Mouse (Mus musculus) adrenal gland, adult 2 months (tissue): ENCODE data around the gene Sertad1. TPM values are rescaled to one million over a fixed set of nuclear protein-coding genes. Genes with fewer than 3 reads are reported as not detected.

Experiments used
- DNase-seq: peaks from one replicate; pipeline ENCODE4 v3.0.0; 2021
- long read RNA-seq: library from polyadenylated mRNA; stranded (forward); transcript quantifications from one replicate; pipeline ENCODE4 v2.0.0, GENCODE M21; 2021
- polyA plus RNA-seq: library from polyadenylated mRNA; depleted of rRNA; stranded (reverse); fragments of >200 nt; gene quantifications from 2 replicates; pipeline ENCODE4 v1.2.3, GENCODE M21; 2012; rRNA removed
- total RNA-seq, 2 experiments: library from RNA; stranded (reverse); gene quantifications; 2 replicates each; pipeline ENCODE4 v1.2.3; 2021

Sertad1 gene
- total RNA-seq, result 10 to 100 TPM; 17.9 to 25.6 TPM
- polyA plus RNA-seq, result 57.7 and 60.5 TPM in 2 replicates
- long read RNA-seq, transcript Sertad1-201 (2 exons, 1,233 nt), result major isoform, 13 of 16 reads
- long read RNA-seq, partial matches to known transcripts, result 0 of 16 reads
- long read RNA-seq, other reads (novel, unspliced or antisense), result 2 of 16 reads

DNA sequence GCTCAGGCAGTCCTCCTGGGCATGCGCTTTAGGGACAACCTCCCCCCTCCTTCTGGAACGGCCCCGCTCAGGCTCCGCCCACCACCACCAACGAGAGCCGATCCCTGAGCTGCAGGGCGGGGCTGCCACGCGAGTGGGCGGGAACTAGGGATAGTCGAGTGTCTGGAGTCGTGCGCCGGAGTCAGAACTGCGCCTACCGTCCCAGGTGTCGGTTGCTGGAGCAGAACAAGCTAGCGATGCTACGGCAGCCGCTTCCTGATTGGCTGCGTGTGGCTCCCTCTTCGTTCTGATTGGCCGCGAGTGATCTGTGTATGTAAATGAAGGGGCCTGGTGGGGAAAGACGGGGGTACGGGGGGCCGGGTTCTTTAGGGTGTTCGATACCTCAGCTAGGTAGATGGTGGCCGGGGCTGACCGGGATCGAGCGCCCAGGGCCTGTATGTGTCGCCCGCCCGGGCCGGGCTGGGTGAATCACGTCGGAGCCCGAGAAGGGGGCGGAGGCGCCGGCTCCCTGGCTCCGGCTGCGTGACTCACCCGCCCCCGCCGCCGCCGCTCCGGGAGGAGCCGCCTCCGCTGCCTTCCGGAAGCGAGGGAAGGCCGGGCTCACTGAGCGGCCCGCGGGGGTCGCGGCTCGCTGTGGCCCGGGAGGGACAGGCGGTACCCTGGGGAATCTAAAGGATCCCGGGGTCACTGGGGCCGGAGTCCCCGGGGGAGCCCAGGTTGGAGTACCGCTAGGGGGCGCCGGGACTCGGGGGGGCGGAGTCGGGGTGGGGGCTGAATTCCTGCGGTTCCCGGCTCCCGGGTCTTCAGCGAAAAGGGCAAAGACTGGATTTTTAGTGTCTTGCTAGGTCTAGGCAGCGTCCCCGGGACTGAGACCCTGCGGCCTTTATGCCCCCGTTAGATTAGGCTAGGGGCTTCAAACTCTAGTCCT, at the start of gene Sertad1:
Sertad1 (plus strand) TSS at position 141 of the 928 bp plus-strand sequence.
- peak; percentile 100 for DNase-seq

GRCm38 (mm10) chr7:27437544-27437943, 49.2 kb upstream of the Sertad1 start:
- peak; percentile 21 for DNase-seq

GRCm38 (mm10) chr7:27440014-27440413, 46.7 kb upstream of the Sertad1 start:
- DNase-seq, result no peak

- peak; percentile 17 for DNase-seq
Measured at GRCm38 (mm10) chr7:27446051-27446450, 40.7 kb upstream of the Sertad1 start.

GRCm38 (mm10) chr7:27446521-27447418, 39.9 kb upstream of the Sertad1 start:
- peak; percentile 43 for DNase-seq

DNA sequence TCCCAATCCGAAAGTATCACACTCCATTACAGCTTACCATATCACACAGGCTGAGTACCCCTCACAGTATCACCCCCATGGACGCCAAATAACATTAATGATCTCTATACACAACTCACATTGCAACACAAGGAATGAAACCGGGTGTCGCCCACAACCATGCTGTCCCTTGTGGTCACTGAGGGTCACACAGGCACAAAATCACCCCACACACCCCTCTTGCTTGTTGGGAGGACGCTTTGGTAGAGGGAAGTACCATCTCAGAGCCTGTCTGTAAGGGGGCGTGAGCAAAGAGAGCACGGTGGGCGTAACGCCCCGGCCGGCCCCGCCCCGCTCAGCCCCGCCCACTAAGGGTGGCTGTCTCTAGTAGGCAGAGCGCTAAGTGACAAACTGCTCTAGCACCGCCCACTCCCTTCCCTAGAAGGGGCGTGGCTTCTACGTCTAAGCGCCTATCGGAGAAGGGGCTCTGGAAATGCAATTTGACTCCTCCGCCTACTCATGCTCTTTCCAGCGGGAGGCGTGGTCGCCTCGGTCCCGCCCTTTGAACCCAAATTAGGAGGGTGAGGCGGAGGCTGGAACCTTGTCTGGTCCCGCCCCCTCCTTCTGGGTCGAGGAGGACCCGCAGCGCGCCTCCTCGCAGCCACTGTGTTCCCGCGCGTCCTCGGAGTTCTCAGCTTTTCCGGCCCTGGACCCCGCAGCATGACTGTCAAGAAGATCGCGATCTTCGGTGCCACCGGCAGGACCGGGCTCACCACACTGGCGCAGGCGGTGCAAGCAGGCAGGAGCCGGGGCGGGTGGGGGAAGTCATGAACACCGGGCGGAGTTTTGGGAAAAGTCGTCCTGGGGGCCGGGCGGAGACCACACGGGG, 39.1 kb upstream of the Sertad1 start, which contains the start of the genes Sptbn4 and Blvrb:
Sptbn4 (minus strand) TSS at position 268 of the 868 bp plus-strand sequence.
Blvrb (plus strand) TSS at position 560 of the 868 bp plus-strand sequence.
- peak; percentile 99 for DNase-seq

DNA sequence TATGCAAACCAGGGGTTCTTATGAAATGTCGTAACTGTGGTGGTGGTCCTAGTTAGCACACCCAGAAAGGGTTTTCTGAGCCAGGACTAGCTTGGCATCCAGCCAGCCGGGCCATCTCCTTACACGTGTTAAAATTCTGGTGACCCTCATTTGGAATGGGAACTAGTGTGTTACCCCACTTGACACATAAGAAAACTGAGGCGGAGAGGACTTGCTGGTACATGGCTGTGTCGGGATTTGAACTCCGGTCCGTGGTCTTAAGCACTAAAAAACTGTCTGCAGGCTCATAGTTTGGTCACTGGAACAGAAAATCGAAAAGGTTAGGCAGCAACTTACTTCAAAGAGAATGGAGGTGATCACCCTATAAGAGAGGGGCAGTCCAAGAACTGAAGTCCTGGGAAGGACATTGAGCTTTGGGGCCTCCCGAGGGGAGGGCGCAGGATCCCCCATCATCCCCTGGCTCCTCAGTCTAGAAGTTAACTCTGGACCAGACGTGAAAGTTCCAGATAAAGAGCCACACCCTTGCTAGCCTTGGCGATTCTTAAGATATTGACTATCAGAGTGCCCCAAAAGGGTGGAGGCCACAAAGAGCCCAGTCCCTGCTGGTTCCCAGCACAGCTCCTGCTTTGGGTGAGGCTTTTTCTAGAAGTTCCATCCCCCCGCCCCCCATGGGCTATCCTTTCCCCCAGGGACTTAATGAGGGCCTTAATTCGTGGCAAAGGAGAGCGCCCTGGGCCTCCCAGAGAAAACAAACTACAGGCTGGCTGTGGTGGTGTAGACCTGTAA, 38.1 kb upstream of the Sertad1 start:
- no peak for DNase-seq

GRCm38 (mm10) chr7:27449256-27449862, 37.4 kb upstream of the Sertad1 start:
- DNase-seq, result peak; percentile 71

DNA sequence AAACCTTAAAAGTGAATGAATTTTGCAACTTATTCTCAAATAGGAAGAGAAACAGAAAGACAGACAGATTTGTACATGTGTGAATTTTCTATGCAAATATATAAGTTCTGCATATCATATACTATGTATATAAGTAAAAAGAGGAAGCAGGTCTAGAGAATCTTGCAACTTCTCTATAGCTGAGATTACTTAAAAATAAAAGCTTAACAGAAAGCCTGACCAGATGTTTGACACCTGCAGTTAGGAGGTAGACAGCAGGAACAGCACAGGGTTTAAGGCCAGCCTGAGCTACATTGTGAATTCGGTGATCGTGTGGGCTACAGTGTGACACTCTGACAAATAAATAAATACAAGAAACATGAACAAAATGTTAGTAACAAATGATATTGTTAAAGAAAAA, 35.4 kb upstream of the Sertad1 start:
- no peak for DNase-seq

GRCm38 (mm10) chr7:27452206-27452770, 34.4 kb upstream of the Sertad1 start:
- no peak for DNase-seq

DNA sequence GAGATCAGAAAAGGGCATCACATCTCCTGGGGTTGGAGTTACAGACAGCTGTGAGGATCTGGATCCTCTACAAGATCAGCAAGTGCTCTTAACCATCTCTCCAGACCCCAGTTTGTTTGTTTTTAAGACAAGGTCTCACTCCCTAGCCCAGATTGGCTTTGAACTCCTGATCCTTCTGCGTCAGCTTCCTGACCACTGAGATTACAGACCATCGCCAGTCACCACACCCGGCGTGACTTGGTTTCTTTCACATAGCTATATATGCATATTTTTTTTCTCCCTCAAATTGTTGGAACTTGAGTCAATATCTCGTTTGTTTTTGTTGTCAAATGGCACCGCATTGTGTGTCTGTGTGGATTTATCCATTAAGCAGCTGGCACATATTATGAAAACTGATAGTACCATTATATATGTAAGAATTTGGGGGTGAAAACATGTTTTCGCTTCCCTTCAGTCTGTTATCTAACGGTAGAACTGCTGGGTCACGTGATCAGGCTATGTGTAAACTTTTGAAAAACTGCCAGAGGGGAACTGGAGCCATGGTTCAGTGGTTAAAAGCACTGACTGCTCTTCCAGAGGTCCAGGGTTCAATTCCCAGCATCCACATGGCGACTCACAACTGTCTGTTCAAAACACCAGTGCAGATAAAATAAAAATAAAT, 32.1 kb upstream of the Sertad1 start:
- no peak for DNase-seq

DNA sequence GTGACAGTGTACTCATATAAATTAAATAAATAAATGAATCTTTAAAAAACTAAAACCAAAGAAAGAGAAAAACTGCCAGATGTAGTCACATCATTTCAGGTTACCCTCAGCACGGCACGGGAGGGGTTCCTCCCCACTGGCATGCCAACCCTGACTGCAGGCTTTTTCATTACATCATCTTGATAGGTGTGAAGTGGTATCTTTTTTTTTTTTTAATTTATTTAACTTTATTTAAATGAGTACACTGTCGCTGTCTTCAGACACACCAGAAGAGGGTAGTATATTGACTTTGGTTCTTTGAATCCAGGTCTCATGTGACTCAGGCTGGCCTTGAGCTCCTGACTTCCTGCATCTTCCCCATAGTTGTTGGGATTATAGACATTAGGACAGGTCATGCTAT, 31.4 kb upstream of the Sertad1 start:
- DNase-seq, result no peak

- no peak for DNase-seq
Measured at GRCm38 (mm10) chr7:27458614-27459013, 28.1 kb upstream of the Sertad1 start.

- no peak for DNase-seq
Measured at GRCm38 (mm10) chr7:27459640-27460039, 27.1 kb upstream of the Sertad1 start.

DNA sequence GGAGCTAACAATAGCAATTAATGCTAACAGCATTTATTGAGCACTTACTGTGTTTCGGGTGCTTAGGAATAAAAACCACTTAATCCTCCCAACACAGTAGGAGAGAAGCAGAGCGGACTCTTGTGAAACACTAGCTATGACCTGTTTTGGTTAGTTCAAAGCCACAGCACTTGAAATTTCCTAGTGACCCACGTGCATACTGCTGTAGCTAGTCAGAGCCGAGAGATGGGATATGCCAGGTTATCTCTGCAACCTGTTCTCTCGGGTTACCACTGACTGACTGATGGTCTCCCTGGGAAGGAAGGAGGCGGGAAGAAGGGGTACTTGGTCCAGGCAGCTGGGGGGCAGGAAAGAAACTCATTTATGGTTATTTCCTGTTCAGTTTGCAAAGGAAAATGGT, 26.2 kb upstream of the Sertad1 start:
- DNase-seq, result no peak

- peak; percentile 4 for DNase-seq
Measured at GRCm38 (mm10) chr7:27467648-27468047, 19.1 kb upstream of the Sertad1 start.

DNA sequence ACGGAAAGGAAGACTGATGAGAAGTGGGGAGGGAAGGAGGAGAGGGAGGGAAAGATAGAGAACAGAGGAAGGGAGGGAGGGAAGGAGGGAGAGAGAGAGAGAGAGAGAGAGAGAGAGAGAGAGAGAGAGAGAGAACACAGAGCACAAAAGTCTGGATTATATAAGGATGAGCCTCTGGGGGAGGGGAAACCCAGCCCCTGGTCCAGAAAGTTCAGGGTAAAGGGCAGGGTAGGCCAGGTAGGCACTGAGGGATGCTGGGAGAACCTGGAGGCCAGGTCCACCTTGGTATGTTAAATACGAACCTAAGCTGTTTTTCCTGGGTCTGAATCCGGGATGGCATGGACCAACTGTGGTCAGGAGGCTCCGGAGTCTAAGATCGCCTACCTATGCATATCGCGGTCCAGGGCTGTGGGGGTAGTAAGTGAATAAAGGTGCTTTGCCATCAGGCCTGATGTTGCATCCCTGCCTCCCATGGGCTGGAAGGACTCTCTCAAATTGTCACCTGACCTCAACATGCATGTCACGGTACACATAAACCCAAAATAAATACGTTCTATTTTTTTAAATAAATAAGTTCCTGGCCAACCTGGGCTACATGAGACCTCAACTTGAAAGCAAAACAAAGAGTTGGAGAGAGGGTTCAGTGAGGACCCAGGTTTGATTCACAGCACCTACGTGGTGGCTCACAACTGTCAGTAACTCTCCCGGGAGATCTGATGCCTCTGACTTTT, 15.2 kb upstream of the Sertad1 start:
- no peak for DNase-seq

DNA sequence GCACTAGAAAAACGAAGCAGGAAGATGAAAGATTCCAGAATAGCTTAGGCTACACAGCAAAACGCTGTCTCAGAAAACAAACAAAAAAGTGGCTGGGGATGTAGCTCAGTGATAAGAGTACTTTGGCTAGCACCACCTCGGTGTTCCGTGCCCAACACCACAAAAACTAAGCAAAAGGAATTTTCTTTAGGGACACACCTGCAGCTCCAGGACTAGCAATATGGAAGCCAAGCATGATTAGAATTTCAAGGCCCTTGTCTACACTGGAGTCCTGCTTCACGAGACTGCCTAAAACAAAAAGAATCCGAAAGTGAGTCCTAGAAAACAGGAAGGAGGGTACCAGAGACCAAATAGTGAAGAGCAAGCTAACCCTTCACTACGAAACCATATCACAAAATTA, 14.1 kb upstream of the Sertad1 start:
- peak; percentile 34 for DNase-seq
